Mouse (Mus musculus) stomach, postnatal 0 days (tissue): ENCODE results near the gene Spcs2. TPM values are rescaled to one million over a fixed set of nuclear protein-coding genes. Genes with fewer than 3 reads are reported as not detected.
A peak's percentile ranks its signal among the peaks of the same experiment; 100 is the strongest.

Source experiments
- ATAC-seq: fragments of 200-750 bp; cut with Nextera tagmentation; 2 replicates; pipeline ENCODE4 v1.8.0; 2017; ENCODE audit not compliant: low FRiP score, low TSS enrichment
- DNase-seq: peaks from one replicate; pipeline ENCODE4 v3.0.0-alpha.2; 2016; ENCODE audit warnings: low spot score
- H3K27ac ChIP-seq: fragments of 300-500 bp; sonication (generic); replicated peaks from 2 replicates; pipeline ENCODE4 v1.5.1; 2014; ENCODE audit warnings: mild to moderate bottlenecking, control low read depth
- H3K27me3 ChIP-seq: fragments of 300-500 bp; sonication (generic); 2 replicates; pipeline ENCODE4 v1.6.1; 2014; ENCODE audit warnings: low read length; ENCODE audit not compliant: control insufficient read depth, insufficient read depth
- H3K36me3 ChIP-seq: fragments of 300-500 bp; sonication (generic); 2 replicates; pipeline ENCODE4 v1.6.1; 2014; ENCODE audit warnings: low read length, mixed read lengths; ENCODE audit not compliant: control insufficient read depth, insufficient read depth
- H3K4me1 ChIP-seq: fragments of 300-500 bp; sonication (generic); replicated peaks from 2 replicates; pipeline ENCODE4 v1.6.1; 2014; ENCODE audit warnings: antibody characterized with exemption; ENCODE audit not compliant: control insufficient read depth, insufficient read depth
- H3K4me2 ChIP-seq: fragments of 300-500 bp; sonication (generic); replicated peaks from 2 replicates; pipeline ENCODE4 v1.6.1; 2014; ENCODE audit warnings: low read depth, mild to moderate bottlenecking, control low read depth, moderate library complexity
- H3K4me3 ChIP-seq: fragments of 300-500 bp; sonication (generic); 2 replicates; pipeline ENCODE4 v1.5.1; 2014; ENCODE audit warnings: low read depth, low read length, control low read depth
- H3K9ac ChIP-seq: fragments of 300-500 bp; sonication (generic); 2 replicates; pipeline ENCODE4 v1.6.1; 2014; ENCODE audit warnings: mild to moderate bottlenecking, low read length, control low read depth, mixed read lengths
- H3K9me3 ChIP-seq: fragments of 300-500 bp; sonication (generic); 2 replicates; pipeline ENCODE4 v1.6.1; 2016; ENCODE audit warnings: low read length; ENCODE audit not compliant: control insufficient read depth
- CTCF ChIP-seq: IDR thresholded peaks from 2 replicates; pipeline ENCODE4 v1.5.1; 2016; ENCODE audit warnings: antibody characterized with exemption, low read depth, mild to moderate bottlenecking, moderate library complexity
- EP300 ChIP-seq: optimal IDR thresholded peaks from 2 replicates; pipeline ENCODE3; 2016; ENCODE audit warnings: antibody characterized with exemption
- WGBS: fragments of 180-500 bp; shearing (Covaris S2); extraction: QIAGEN DNeasy Blood & Tissue Kit; methylation state at CpG from one replicate; pipeline ENCODE4 v1.1.7; 2014; 5-methylcytosine and 5-hydroxymethylcytosine counted together
- polyA plus RNA-seq: library from polyadenylated mRNA; unstranded; fragments of >200 nt; fragmentation: Nextera tagmentation; extraction: Ambion mirVana; gene quantifications from 2 replicates; pipeline ENCODE4 v1.2.1, GENCODE M21; 2015

Spcs2 gene
- polyA plus RNA-seq, 1 experiment from 2014 or later: 308 TPM

- H3K4me1 ChIP-seq: no peaks in the 10 kb centered on the region
- no peak overlapping the region for H3K4me2 ChIP-seq
- no peak overlapping the region for H3K4me3 ChIP-seq
- no peaks in the 10 kb centered on the region; the same call in 1 of the 2 replicates for H3K36me3 ChIP-seq
- 89% methylated on average over 5 of the region's 5 CpGs for WGBS
- H3K27me3 ChIP-seq: no peaks in the 10 kb centered on the region
- no peak overlapping the region for H3K27ac ChIP-seq
- TF ChIP-seq CTCF (no peak), EP300 (no peak)
- DNase-seq (no peak), ATAC-seq (no peak)
- H3K9ac ChIP-seq: no peak overlapping the region
- H3K9me3 ChIP-seq: no peaks in the 10 kb centered on the region
Observed at GRCm38 (mm10) chr7:99850534-99850933, 12.7 kb downstream of the Spcs2 start.

GRCm38 (mm10) chr7:99845533-99846236 is 17.6 kb downstream of the Spcs2 start:
- Histone ChIP-seq H3K9ac (no peak overlapping the region), H3K4me1 (no peaks in the 10 kb centered on the region), H3K27me3 (no peaks in the 10 kb centered on the region), H3K4me3 (no peak overlapping the region), H3K27ac (no peak overlapping the region), H3K9me3 (no peaks in the 10 kb centered on the region), H3K4me2 (no peak overlapping the region), H3K36me3 (peaks cover 9% of the 10 kb centered on the region)
- DNase-seq: no peak
- 86% methylated on average over 8 of the region's 8 CpGs for WGBS
- TF ChIP-seq CTCF (no peak), EP300 (no peak)
- ATAC-seq: peak; percentile 35; the same call in 1 of the 2 replicates

GRCm38 (mm10) chr7:99838241-99838640 is 25.0 kb downstream of the Spcs2 start:
- Histone ChIP-seq H3K4me1 (peaks cover 4% of the 10 kb centered on the region), H3K27me3 (no peaks in the 10 kb centered on the region), H3K9ac (no peak overlapping the region), H3K4me3 (no peak overlapping the region), H3K36me3 (peaks cover 18% of the 10 kb centered on the region), H3K27ac (peak overlapping the region; percentile 37), H3K9me3 (no peaks in the 10 kb centered on the region), H3K4me2 (no peak overlapping the region)
- DNase-seq (no peak), ATAC-seq (0 out of 2 replicates have a peak, but pooled peaks have one; percentile 30)
- WGBS: 44% methylated on average over 3 of the region's 3 CpGs
- TF ChIP-seq CTCF (peak; percentile 34), EP300 (no peak)

- Histone ChIP-seq H3K4me2 (no peak overlapping the region), H3K36me3 (peaks cover 18% of the 10 kb centered on the region), H3K4me1 (peaks cover 4% of the 10 kb centered on the region), H3K27ac (peak overlapping the region; percentile 37), H3K9me3 (no peaks in the 10 kb centered on the region), H3K27me3 (no peaks in the 10 kb centered on the region), H3K9ac (no peak overlapping the region), H3K4me3 (no peak overlapping the region)
- no peak for TF ChIP-seq CTCF
- no peak for TF ChIP-seq EP300
- 34% methylated on average over 6 of the region's 6 CpGs for WGBS
- peak; percentile 66 for ATAC-seq
- no peak for DNase-seq
Observed at GRCm38 (mm10) chr7:99837358-99838071, 25.7 kb downstream of the Spcs2 start.

- TF ChIP-seq EP300: no peak
- TF ChIP-seq CTCF: no peak
- no peak overlapping the region for H3K9ac ChIP-seq
- H3K27me3 ChIP-seq: no peaks in the 10 kb centered on the region
- no peak overlapping the region for H3K4me3 ChIP-seq
- peaks cover 15% of the 10 kb centered on the region for H3K36me3 ChIP-seq
- ATAC-seq (0 out of 2 replicates have a peak, but pooled peaks have one; percentile 39), DNase-seq (no peak)
- H3K4me2 ChIP-seq: no peak overlapping the region
- H3K27ac ChIP-seq: 0 out of 2 replicates have a peak overlapping the region, but pooled peaks have one; percentile 13
- 33% methylated on average over 4 of the region's 4 CpGs for WGBS
- H3K4me1 ChIP-seq: peaks cover 4% of the 10 kb centered on the region
- H3K9me3 ChIP-seq: no peaks in the 10 kb centered on the region
Observed at GRCm38 (mm10) chr7:99836781-99837180, 26.5 kb downstream of the Spcs2 start.
